Mouse (Mus musculus) spleen, adult 12 weeks (tissue): Measurements from ENCODE around the gene Ifnab.
A peak's percentile ranks its signal among the peaks of the same experiment; 100 is the strongest.

ENCODE experiments used
- DNase-seq: peaks from one replicate; pipeline ENCODE4 v3.0.0; 2022; ENCODE audit warnings: low spot score

Gene Ifnab

GRCm38 (mm10) chr4:88691259-88691658, at the start of gene Ifnab:
Gene Ifnab, minus strand, starts transcription at chr4:88691359.
- no peak for DNase-seq

GRCm38 (mm10) chr4:88739036-88739435, 47.9 kb upstream of the Ifnab start:
- no peak for DNase-seq

DNA sequence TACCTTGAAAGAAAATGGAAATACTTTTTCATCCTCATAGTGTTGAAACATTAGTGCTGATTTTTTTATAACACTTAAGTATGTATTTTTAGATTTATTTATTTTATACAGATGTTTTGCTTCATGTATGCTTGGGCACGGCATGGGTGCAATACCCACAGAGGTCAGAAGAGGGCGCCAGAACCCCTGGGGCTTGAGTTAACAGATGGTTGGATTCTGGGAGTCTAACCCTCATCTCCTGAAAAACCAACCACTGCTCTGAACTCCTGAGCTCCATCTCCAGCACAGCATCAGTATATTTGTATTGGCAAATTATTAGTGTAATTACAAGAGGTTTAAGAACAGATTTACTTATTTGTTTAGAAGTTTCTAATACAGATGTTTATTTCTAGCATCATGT, 47.3 kb upstream of the Ifnab start:
- DNase-seq: peak; percentile 63

GRCm38 (mm10) chr4:88727324-88727723, 36.2 kb upstream of the Ifnab start:
- DNase-seq: no peak

GRCm38 (mm10) chr4:88726727-88727126, 35.6 kb upstream of the Ifnab start:
- DNase-seq: no peak

GRCm38 (mm10) chr4:88723497-88724090, 32.4 kb upstream of the Ifnab start:
- DNase-seq: no peak

DNA sequence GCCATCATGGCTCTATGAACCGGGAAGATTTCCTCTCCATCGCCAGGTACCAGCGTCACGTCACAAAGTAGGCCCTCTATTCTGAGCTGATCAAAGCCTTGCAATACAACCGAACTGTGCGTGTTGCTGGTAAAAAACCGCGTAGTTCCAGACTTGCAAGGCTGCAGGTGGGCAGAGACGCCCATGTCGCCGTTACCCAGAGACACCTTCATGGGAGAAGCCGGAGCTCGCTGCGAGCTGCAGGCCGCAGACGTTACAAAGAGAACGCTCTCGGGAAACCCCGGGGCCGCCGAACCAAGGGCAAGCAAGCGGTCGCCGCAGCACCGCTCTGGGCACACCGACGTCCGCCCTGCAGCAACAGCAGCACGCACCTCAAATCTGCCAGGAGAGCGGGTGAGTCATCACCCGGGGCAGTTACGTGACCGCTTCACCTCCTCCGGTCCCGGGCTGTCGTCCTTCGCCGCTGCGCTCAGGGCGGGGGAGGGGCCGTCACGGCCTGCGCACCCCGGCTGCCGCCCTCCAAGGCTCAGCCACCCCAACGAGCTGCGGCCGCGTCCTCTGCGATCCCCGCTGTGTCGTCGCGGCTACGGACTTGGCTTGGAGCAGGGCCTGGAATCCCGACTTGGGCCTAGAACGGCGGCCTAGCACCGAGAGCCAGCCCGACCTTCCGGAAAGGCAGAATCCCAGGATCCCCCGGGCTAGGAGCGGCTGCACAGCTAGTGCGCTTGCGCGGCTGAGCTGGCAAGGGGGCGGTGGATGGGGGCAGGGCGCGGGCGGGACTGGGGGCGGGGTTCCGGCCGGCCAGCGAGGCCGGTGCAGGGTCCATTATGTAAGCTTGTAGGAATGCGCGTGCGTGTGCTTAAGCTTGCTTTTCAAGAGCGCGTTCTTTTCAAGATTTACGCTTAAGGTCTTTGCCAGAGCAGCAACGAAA, 30.9 kb upstream of the Ifnab start, which contains the start of the genes Gm26566 and Klhl9:
Gene Gm26566 (plus strand): TSS at position 15 of the 931 bp plus-strand sequence.
Gene Klhl9 (minus strand): TSS at position 675 of the 931 bp plus-strand sequence.
- DNase-seq: peak; percentile 84

- DNase-seq: no peak
Observed at GRCm38 (mm10) chr4:88718715-88719114, 27.6 kb upstream of the Ifnab start.

GRCm38 (mm10) chr4:88715059-88715458, 23.9 kb upstream of the Ifnab start:
- no peak for DNase-seq

- no peak for DNase-seq
Observed at GRCm38 (mm10) chr4:88714281-88714680, 23.1 kb upstream of the Ifnab start.

GRCm38 (mm10) chr4:88707128-88707826, 16.1 kb upstream of the Ifnab start:
- no peak for DNase-seq

- DNase-seq: no peak
Observed at GRCm38 (mm10) chr4:88705924-88706323, 14.8 kb upstream of the Ifnab start.

GRCm38 (mm10) chr4:88699301-88699700, 8.1 kb upstream of the Ifnab start:
- DNase-seq: no peak

DNA sequence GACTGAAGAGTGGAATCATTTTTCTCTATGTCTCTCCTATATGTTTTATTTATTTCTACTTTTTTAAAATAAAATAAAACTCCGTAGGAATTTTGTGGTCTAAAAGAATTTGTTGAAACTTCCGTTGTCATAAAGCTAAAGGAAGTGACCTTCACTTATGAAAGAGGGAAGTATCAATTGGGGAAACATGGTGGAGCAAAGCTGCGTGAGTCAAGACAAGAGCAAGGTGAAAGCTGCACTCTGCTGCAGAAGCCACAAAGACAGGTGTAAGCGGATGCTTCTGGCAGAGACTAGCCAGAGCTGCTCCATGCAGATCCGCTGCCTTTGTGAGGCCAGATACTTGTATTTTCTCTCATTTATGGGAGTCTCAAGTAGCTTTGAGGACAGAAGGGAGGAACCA, 7.6 kb upstream of the Ifnab start:
- no peak for DNase-seq

- no peak for DNase-seq
Observed at GRCm38 (mm10) chr4:88697753-88698152, 6.6 kb upstream of the Ifnab start.

DNA sequence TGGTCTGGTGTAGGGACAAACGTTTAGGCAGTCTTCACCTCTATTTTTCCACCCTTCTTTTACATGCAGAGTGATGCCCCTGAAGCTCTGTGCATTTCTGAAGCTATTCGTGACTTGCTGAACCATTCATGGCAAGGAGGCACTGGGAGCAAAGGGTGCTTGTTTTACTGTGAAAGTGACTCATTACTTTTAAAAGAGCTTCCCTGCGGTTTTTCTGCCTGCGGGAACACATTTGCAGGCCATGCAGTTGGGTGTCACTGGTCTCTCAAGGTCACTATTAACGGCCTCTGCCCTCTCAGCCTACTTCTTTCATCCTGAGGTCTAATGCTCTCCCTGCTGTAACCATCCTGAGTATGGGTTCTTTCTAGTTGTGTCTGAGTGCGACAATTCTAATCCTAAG, 5.9 kb upstream of the Ifnab start:
- no peak for DNase-seq

GRCm38 (mm10) chr4:88696237-88696884, 5.2 kb upstream of the Ifnab start:
- peak; percentile 46 for DNase-seq

DNA sequence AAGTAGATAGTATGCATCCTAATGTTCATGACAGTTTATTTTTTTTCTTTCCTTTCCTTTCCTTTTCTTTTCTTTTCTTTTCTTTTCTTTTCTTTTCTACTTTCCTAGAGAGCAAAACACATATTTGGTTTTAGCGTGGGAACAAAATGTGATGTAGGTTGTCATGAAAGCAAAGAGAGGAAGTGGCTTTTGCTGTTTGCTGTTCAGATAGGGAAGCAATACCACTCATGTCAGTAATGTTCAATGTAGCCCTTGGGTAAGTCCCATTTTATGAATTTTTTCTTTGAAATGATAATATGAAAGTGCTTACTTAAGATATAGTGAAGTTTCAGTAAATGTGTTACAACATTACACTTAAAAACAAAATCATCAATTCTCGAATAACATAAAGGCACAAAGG, 2.2 kb upstream of the Ifnab start:
- no peak for DNase-seq

- no peak for DNase-seq
Observed at GRCm38 (mm10) chr4:88692537-88692936, 1.4 kb upstream of the Ifnab start.

GRCm38 (mm10) chr4:88683812-88684211, 7.3 kb downstream of the Ifnab start, which contains the start of gene Ifna2:
Gene Ifna2, minus strand, starts transcription at chr4:88683912.
- no peak for DNase-seq

DNA sequence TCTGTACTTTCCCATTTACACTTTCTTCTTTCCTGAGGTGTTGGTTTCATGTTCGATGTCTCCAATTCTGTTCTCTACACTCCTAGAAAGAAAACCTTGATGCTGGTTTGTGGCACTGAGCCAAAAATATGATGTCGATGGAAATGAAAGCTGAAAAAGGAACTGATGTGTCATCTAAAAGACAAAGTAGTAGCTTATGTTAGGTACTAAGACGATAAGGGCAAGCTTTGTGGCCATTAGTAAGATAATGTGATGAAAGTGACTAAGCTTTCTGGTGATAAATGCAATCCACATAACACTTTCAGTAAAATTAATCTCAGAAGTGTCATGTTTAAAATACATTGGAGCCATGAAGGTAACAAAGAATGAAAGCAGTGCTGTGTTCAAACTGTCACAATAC, 9.8 kb downstream of the Ifnab start:
- no peak for DNase-seq

DNA sequence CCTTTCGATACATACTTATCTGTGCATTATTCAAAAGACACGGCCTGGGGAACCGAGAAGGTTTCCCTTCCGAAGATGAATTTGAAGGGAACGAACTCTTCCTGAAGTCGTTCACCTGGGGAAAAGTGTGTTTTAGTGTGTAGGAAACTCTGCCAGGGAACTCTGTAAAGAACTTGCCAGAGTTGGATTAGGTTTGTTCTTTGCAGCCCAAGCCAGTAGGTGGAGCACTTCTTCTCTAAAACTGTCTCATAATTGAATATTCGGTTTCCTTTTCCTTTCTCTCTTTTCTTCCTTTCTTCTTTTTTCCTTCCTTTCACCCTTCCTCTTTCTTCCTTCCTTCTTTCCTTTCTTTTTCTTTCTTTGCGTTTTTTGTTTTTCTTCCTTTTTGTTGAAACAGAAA, 10.8 kb downstream of the Ifnab start:
- DNase-seq: no peak
